Mouse (Mus musculus) neural tube, embryonic 11.5 days (tissue): ENCODE measurements at regions not wholly inside any gene's neighbourhood (a gene's known extent, or its start where the extent isn't known, plus 50 kb on each side); places are given as distances from the start of the nearest gene placed in this dataset.

Source experiments
- ATAC-seq: fragments of 200-750 bp; cut with Nextera tagmentation; 2 replicates; pipeline ENCODE4 v1.8.0; 2017; ENCODE audit warnings: moderate number of reproducible peaks, mild to moderate bottlenecking, moderate TSS enrichment, moderate library complexity; ENCODE audit not compliant: insufficient read depth, low FRiP score, low TSS enrichment
- DNase-seq: peaks from one replicate; pipeline ENCODE4 v3.0.0-alpha.2; 2015; ENCODE audit warnings: low spot score
- H3K27ac ChIP-seq: fragments of 300-500 bp; sonication (generic); 2 replicates; pipeline ENCODE4 v1.5.1; 2014; ENCODE audit warnings: low read depth, mild to moderate bottlenecking, low read length
- H3K27me3 ChIP-seq: fragments of 300-500 bp; sonication (generic); 2 replicates; pipeline ENCODE4 v1.6.1; 2014; ENCODE audit warnings: mild to moderate bottlenecking, low read length, mixed read lengths; ENCODE audit not compliant: control insufficient read depth, insufficient read depth
- H3K36me3 ChIP-seq: fragments of 300-500 bp; sonication (generic); 2 replicates; pipeline ENCODE4 v1.6.1; 2014; ENCODE audit warnings: mild to moderate bottlenecking, low read length, moderate library complexity, mixed read lengths; ENCODE audit not compliant: control insufficient read depth, insufficient read depth
- H3K4me1 ChIP-seq: fragments of 300-500 bp; sonication (generic); 2 replicates; pipeline ENCODE4 v1.6.1; 2014; ENCODE audit warnings: low read length, mixed read lengths; ENCODE audit not compliant: control insufficient read depth, insufficient read depth
- H3K4me2 ChIP-seq: fragments of 300-500 bp; sonication (generic); 2 replicates; pipeline ENCODE4 v1.6.1; 2014; ENCODE audit warnings: low read depth, mild to moderate bottlenecking, moderate library complexity
- H3K4me3 ChIP-seq: fragments of 300-500 bp; sonication (generic); 2 replicates; pipeline ENCODE4 v1.5.1; 2014; ENCODE audit warnings: low read depth, low read length
- H3K9ac ChIP-seq: fragments of 300-500 bp; sonication (generic); 2 replicates; pipeline ENCODE4 v1.6.1; 2014; ENCODE audit warnings: mild to moderate bottlenecking, low read length
- H3K9me3 ChIP-seq: fragments of 300-500 bp; sonication (generic); 2 replicates; pipeline ENCODE4 v1.6.1; 2016; ENCODE audit warnings: low read length; ENCODE audit not compliant: control insufficient read depth
- WGBS: fragments of 180-500 bp; shearing (Covaris S2); extraction: QIAGEN DNeasy Blood & Tissue Kit; methylation state at CpG from one replicate; pipeline ENCODE4 v1.1.7; 2014; 5-methylcytosine and 5-hydroxymethylcytosine counted together

- no peak overlapping the region for H3K27ac ChIP-seq
- no peaks in the 10 kb centered on the region for H3K9me3 ChIP-seq
- no peaks in the 10 kb centered on the region for H3K36me3 ChIP-seq
- no peak overlapping the region for H3K4me2 ChIP-seq
- no peak for ATAC-seq
- no peak overlapping the region for H3K9ac ChIP-seq
- WGBS, result 91% methylated on average over 2 of the region's 2 CpGs
- DNase-seq, result no peak
- H3K4me3 ChIP-seq, result no peak overlapping the region
- H3K4me1 ChIP-seq, result no peaks in the 10 kb centered on the region
- no peaks in the 10 kb centered on the region for H3K27me3 ChIP-seq
Observed at GRCm38 (mm10) chr17:76081780-76082179, 530.0 kb upstream of the Fam98a start.

GRCm38 (mm10) chr17:76046438-76046837 lies 494.7 kb upstream of the Fam98a start:
- H3K4me2 ChIP-seq, result no peak overlapping the region
- no peaks in the 10 kb centered on the region for H3K9me3 ChIP-seq
- DNase-seq, result no peak
- WGBS, result 69% methylated on average over 1 of the region's 1 CpGs
- H3K27ac ChIP-seq, result no peak overlapping the region
- no peak for ATAC-seq
- no peaks in the 10 kb centered on the region for H3K27me3 ChIP-seq
- no peaks in the 10 kb centered on the region for H3K4me1 ChIP-seq
- no peaks in the 10 kb centered on the region for H3K36me3 ChIP-seq
- no peak overlapping the region for H3K4me3 ChIP-seq
- H3K9ac ChIP-seq, result no peak overlapping the region

GRCm38 (mm10) chr17:76032710-76033109 lies 481.0 kb upstream of the Fam98a start:
- H3K4me3 ChIP-seq, result no peak overlapping the region
- H3K27me3 ChIP-seq, result no peaks in the 10 kb centered on the region
- H3K27ac ChIP-seq, result no peak overlapping the region
- H3K9ac ChIP-seq, result no peak overlapping the region
- WGBS, result 86% methylated on average over 1 of the region's 1 CpGs
- H3K36me3 ChIP-seq, result no peaks in the 10 kb centered on the region
- H3K9me3 ChIP-seq, result no peaks in the 10 kb centered on the region
- no peak for DNase-seq
- H3K4me2 ChIP-seq, result no peak overlapping the region
- no peaks in the 10 kb centered on the region for H3K4me1 ChIP-seq
- ATAC-seq, result no peak

- Histone ChIP-seq H3K4me1 (no peaks in the 10 kb centered on the region), H3K4me2 (no peak overlapping the region), H3K9ac (no peak overlapping the region), H3K27me3 (no peaks in the 10 kb centered on the region), H3K27ac (no peak overlapping the region), H3K9me3 (no peaks in the 10 kb centered on the region), H3K4me3 (no peak overlapping the region), H3K36me3 (no peaks in the 10 kb centered on the region)
- no peak for ATAC-seq
- no peak for DNase-seq
- 96% methylated on average over 1 of the region's 1 CpGs for WGBS
Observed at GRCm38 (mm10) chr17:76008011-76008410, 456.3 kb upstream of the Fam98a start.

- Histone ChIP-seq H3K36me3 (no peaks in the 10 kb centered on the region), H3K27me3 (no peaks in the 10 kb centered on the region), H3K4me3 (no peak overlapping the region), H3K4me1 (no peaks in the 10 kb centered on the region), H3K9me3 (no peaks in the 10 kb centered on the region), H3K4me2 (no peak overlapping the region), H3K27ac (no peak overlapping the region), H3K9ac (no peak overlapping the region)
- no peak for ATAC-seq
- no peak for DNase-seq
Observed at GRCm38 (mm10) chr17:76002836-76003235, 451.1 kb upstream of the Fam98a start.

GRCm38 (mm10) chr17:75961371-75961770 lies 409.6 kb upstream of the Fam98a start:
- no peak overlapping the region for H3K4me3 ChIP-seq
- DNase-seq, result no peak
- no peak overlapping the region for H3K27ac ChIP-seq
- H3K9ac ChIP-seq, result no peak overlapping the region
- no peaks in the 10 kb centered on the region for H3K36me3 ChIP-seq
- no peaks in the 10 kb centered on the region for H3K4me1 ChIP-seq
- no peak overlapping the region for H3K4me2 ChIP-seq
- no peaks in the 10 kb centered on the region for H3K27me3 ChIP-seq
- H3K9me3 ChIP-seq, result no peaks in the 10 kb centered on the region
- 54% methylated on average over 2 of the region's 2 CpGs for WGBS
- no peak for ATAC-seq

GRCm38 (mm10) chr17:75936686-75937380 lies 385.1 kb upstream of the Fam98a start:
- Histone ChIP-seq H3K27ac (no peak overlapping the region), H3K4me2 (no peak overlapping the region), H3K4me1 (no peaks in the 10 kb centered on the region), H3K9me3 (no peaks in the 10 kb centered on the region), H3K27me3 (no peaks in the 10 kb centered on the region), H3K9ac (no peak overlapping the region), H3K4me3 (no peak overlapping the region), H3K36me3 (no peaks in the 10 kb centered on the region)
- 90% methylated on average over 6 of the region's 6 CpGs for WGBS
- DNase-seq (no peak), ATAC-seq (no peak)

GRCm38 (mm10) chr17:75931022-75931421 lies 379.3 kb upstream of the Fam98a start:
- DNase-seq, result peak; percentile 53
- H3K9me3 ChIP-seq, result no peaks in the 10 kb centered on the region

GRCm38 (mm10) chr17:75920240-75920639 lies 368.5 kb upstream of the Fam98a start:
- 97% methylated on average over 2 of the region's 2 CpGs for WGBS
- H3K36me3 ChIP-seq, result no peaks in the 10 kb centered on the region
- H3K9me3 ChIP-seq, result no peaks in the 10 kb centered on the region
- DNase-seq (no peak), ATAC-seq (no peak)
- no peak overlapping the region for H3K9ac ChIP-seq
- H3K4me1 ChIP-seq, result no peaks in the 10 kb centered on the region
- H3K27me3 ChIP-seq, result no peaks in the 10 kb centered on the region
- no peak overlapping the region for H3K27ac ChIP-seq
- H3K4me3 ChIP-seq, result no peak overlapping the region
- H3K4me2 ChIP-seq, result no peak overlapping the region

More at GRCm38 (mm10) chr17:75931022-75931421, 379.3 kb upstream of the Fam98a start:
- no peaks in the 10 kb centered on the region for H3K36me3 ChIP-seq
- H3K27me3 ChIP-seq, result no peaks in the 10 kb centered on the region
- ATAC-seq, result peak; percentile 65
- no peak overlapping the region for H3K9ac ChIP-seq
- H3K4me1 ChIP-seq, result no peaks in the 10 kb centered on the region
- no peak overlapping the region for H3K4me3 ChIP-seq
- no peak overlapping the region for H3K27ac ChIP-seq
- H3K4me2 ChIP-seq, result no peak overlapping the region
- WGBS, result 72% methylated on average over 1 of the region's 1 CpGs
